Mouse (Mus musculus): ENCODE results near the gene Tubg1. TPM values are rescaled to one million over a fixed set of nuclear protein-coding genes. Genes with fewer than 3 reads are reported as not detected.

The Tubg1 gene
- polyA plus RNA-seq, 1 experiment from 2014 or later = 55.7 TPM

DNA sequence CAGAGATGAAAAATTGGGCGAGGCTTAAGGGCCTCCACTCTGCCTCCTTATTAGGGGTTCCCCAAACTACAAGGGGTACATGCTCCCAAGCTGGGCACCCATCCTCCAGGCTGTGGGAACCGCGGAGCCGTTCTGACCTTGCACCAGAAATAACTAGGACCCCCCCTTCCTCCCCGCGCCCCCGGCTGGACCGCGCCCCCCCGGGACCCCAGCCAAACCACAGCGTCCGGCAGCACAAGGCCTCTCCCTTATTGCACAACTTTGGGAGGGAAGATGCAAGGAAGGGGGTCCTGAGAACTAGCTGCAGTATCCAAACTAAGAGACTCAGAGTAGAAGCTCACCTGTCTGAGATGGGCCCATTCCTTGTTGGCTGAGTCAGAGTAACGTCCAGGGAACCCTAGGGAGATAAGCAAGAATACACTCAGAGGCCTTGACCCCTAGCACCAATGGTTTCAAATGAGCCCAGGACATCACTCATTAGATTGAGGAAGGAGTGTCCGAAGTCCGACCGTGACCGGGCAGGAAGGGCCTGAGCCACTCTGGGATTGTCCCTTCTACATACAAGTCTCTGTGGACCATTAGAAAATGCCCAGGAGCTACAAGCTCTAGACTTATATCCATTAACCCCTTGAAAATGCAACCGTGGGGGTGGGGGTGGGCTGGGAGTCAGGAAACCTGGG is 48.7 kb downstream of the Tubg1 start:
- WGBS = 68% methylated on average over 18 of the region's 18 CpGs
- ATAC-seq (ENCODE audit: low read depth) = no peak
- H3K27me3 ChIP-seq (replicated peaks; ENCODE audit: control insufficient read depth, insufficient read depth, low read length) = peaks cover 69% of the 10 kb centered on the region
- no peak for DNase-seq (ENCODE audit: low spot score)
- H3K36me3 ChIP-seq (ENCODE audit: control insufficient read depth, insufficient read depth, low read length) = peaks cover 44% of the 10 kb centered on the region
- no peaks in the 10 kb centered on the region for H3K9me3 ChIP-seq (ENCODE audit: control insufficient read depth, low read length)
- H3K4me3 ChIP-seq (ENCODE audit: low read depth, low read length) = peak overlapping the region; percentile 84; the same call in 1 of the 2 replicates
- peaks cover 32% of the 10 kb centered on the region for H3K4me1 ChIP-seq (ENCODE audit: control insufficient read depth, insufficient read depth, low read length)
- peak overlapping the region; percentile 84 for H3K4me2 ChIP-seq (ENCODE audit: low read depth, low read length)
- no peak overlapping the region for H3K27ac ChIP-seq (replicated peaks; ENCODE audit: low read depth, low read length)
- H3K9ac ChIP-seq (ENCODE audit: low read depth, low read length) = no peak overlapping the region

DNA sequence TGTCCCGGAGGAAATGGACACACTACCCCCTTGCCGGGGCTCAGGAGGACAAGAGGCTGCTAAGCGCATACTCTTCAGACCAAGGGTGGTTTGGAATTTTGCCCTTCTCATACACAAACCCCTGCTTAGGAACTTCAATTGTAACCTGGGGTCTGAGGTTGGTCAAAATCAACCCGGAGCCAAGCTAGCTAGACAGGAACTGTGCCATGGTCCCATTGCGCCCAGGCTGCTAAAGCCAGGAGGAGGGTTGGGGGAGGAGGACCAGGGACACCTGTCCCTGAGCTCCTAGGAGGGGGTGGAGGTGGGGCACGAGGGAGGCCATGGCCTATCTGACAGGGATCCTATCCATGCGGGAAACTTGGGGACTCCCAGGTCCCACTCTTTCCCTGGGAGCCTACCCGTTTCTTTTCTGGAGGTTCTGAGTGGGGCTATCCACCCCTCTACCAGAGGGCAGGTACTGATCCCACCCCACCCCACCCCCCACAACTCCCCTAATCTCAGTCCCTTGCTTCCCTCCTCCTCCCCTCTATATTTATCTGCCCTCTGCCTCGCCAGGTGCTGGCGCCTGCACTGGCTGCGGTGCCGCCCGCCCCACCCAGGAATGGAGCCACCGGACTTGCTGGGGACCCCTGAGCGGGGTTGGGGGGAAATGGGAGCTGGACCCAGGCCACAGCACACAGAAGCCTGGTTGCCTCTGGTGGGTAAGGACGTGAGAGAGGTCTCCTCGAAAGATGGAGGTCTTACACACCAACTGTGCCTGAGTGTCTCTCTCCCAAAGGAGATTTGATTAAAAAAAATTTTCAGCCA is 49.8 kb downstream of the Tubg1 start:
- Histone ChIP-seq H3K9ac (ENCODE audit: low read depth, low read length) (peak overlapping the region; percentile 77), H3K4me3 (ENCODE audit: low read depth, low read length) (peak overlapping the region; percentile 84), H3K36me3 (ENCODE audit: control insufficient read depth, insufficient read depth, low read length) (peaks cover 34% of the 10 kb centered on the region), H3K4me2 (ENCODE audit: low read depth, low read length) (peak overlapping the region; percentile 84), H3K4me1 (ENCODE audit: control insufficient read depth, insufficient read depth, low read length) (peaks cover 36% of the 10 kb centered on the region), H3K27ac (replicated peaks; ENCODE audit: low read depth, low read length) (no peak overlapping the region), H3K9me3 (ENCODE audit: control insufficient read depth, low read length) (no peaks in the 10 kb centered on the region), H3K27me3 (replicated peaks; ENCODE audit: control insufficient read depth, insufficient read depth, low read length) (peaks cover 65% of the 10 kb centered on the region)
- 15% methylated on average over 14 of the region's 17 CpGs for WGBS
- ATAC-seq (ENCODE audit: low read depth) = no peak
- no peak for DNase-seq (ENCODE audit: low spot score)

DNA sequence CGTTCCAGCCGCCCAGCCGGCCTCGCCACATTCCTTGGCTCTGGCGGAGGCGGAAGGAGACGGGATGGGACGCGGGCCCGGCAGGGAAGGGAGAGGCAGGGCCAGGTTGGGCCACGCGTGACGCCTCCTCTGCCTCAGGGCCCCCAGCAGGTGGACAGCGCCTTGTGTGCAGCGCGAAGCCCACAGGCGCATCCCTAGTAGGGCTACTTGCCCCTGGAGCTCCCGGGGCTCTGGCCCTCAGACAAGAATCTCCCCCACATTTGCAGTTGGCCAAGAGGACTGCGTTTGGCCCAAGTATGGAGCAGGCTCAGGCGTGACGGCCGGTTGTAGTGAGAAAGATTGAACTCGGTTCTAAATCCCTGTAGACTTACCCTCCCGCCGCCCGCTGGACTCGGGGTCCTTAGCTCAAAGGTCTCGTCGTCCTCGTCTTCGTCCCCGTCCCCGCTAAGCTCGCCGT is 50.6 kb downstream of the Tubg1 start, which contains the start of gene Cntnap1:
Cntnap1 (plus strand) TSS at position 170 of the 457 bp plus-strand sequence.
- Histone ChIP-seq H3K4me1 (ENCODE audit: control insufficient read depth, insufficient read depth, low read length) (peaks cover 39% of the 10 kb centered on the region), H3K9me3 (ENCODE audit: control insufficient read depth, low read length) (no peaks in the 10 kb centered on the region), H3K27me3 (replicated peaks; ENCODE audit: control insufficient read depth, insufficient read depth, low read length) (peaks cover 61% of the 10 kb centered on the region), H3K4me3 (ENCODE audit: low read depth, low read length) (peak within 1 kb of the TSS; percentile 84), H3K27ac (replicated peaks; ENCODE audit: low read depth, low read length) (peak within 1 kb of the TSS; percentile 66), H3K4me2 (ENCODE audit: low read depth, low read length) (peak within 1 kb of the TSS; percentile 84), H3K36me3 (ENCODE audit: control insufficient read depth, insufficient read depth, low read length) (peaks cover 25% of the 10 kb centered on the region), H3K9ac (ENCODE audit: low read depth, low read length) (peak within 1 kb of the TSS; percentile 77)
- DNase-seq (ENCODE audit: low spot score) (peak; percentile 66), ATAC-seq (ENCODE audit: low read depth) (no peak)
- WGBS = 0% methylated on average over 29 of the region's 35 CpGs

DNA sequence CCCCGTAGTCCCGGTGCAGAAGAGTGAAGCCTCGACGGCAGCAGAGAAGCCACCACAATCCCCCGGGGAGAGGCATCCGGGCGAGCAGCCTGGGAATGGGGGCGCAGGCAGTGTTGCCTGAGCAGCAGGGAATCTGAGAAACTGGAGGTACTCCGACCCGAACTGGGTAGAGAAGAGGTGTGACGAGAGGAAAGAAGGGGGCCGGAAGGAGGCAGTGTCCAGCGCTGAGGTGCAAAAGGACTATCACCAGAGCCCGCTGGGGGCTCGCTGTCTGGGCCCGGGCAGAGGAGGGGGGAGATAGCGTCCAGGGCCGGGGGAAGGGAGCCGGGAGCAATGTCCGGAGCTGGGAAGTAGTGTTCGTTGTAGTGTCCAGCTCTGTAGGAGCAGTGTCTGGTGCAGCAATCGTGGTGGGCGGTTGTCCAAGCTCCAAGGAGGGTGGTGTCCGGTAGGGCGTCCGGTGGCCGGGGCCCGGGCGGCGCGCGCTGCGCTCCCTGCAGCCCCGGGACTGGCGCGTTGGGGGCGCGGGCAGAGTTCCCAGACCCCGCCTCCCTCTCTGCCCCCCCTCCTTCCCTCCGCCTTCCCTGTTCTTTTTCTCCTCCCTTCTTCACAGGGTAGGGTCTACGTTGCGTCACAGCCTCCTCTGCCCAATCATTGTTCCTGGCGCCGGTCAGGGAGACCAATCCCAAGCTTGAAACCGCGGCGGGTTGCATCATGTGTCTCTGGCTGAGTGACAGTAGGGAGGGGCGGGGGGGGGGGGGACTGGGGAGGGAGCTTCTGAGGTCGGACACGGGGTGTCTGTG is 51.3 kb downstream of the Tubg1 start, which contains the start of gene Plekhh3:
Plekhh3 (minus strand) TSS at position 541 of the 800 bp plus-strand sequence.
- ATAC-seq (ENCODE audit: low read depth) = peak; percentile 95
- H3K9ac ChIP-seq (ENCODE audit: low read depth, low read length) = peak within 1 kb of the TSS; percentile 77
- H3K27me3 ChIP-seq (replicated peaks; ENCODE audit: control insufficient read depth, insufficient read depth, low read length) = peaks cover 60% of the 10 kb centered on the region
- peak within 1 kb of the TSS; percentile 88 for H3K27ac ChIP-seq (replicated peaks; ENCODE audit: low read depth, low read length)
- H3K4me3 ChIP-seq (ENCODE audit: low read depth, low read length) = peak within 1 kb of the TSS; percentile 84
- H3K9me3 ChIP-seq (ENCODE audit: control insufficient read depth, low read length) = no peaks in the 10 kb centered on the region
- H3K4me1 ChIP-seq (ENCODE audit: control insufficient read depth, insufficient read depth, low read length) = peaks cover 39% of the 10 kb centered on the region
- WGBS = under 1% methylated on average over 27 of the region's 50 CpGs
- H3K36me3 ChIP-seq (ENCODE audit: control insufficient read depth, insufficient read depth, low read length) = peaks cover 20% of the 10 kb centered on the region
- DNase-seq (ENCODE audit: low spot score) = peak; percentile 100
- peak within 1 kb of the TSS; percentile 84 for H3K4me2 ChIP-seq (ENCODE audit: low read depth, low read length)

DNA sequence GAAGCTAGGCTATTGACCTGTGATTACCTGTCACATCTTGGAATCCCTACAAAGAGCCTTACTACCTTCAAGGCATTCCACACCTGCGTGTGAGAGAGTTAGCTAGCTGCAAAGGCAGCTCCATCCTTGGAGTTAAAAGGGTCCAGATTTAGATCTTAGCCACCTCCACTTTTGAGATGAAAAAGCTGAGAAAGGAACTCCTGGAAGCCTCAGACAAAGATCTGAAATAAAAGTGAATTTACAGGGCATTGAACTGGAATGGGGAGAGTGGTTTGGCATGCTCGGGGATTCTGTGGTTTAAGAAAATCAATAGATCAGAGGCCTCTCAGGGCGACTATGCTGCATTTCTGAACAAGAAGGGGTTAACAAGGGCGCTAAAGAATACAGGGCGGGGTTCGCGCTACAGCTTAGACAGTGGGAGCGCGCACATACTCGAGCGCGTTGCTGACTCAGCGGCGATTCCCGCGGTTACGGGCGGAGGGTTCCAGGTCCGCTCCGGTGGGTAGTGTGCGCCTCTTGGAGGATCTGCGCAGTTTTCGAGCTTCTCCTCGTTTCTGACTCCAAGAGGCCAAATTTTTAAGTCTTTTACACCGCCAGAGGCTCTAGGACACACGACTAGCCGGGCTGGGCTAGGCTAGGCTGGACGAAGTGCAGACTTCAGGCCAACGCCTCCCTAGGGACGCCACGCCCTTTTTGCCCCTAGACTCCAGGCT is 52.1 kb downstream of the Tubg1 start:
- Histone ChIP-seq H3K27me3 (replicated peaks; ENCODE audit: control insufficient read depth, insufficient read depth, low read length) (peaks cover 60% of the 10 kb centered on the region), H3K4me2 (ENCODE audit: low read depth, low read length) (peak overlapping the region; percentile 84), H3K4me3 (ENCODE audit: low read depth, low read length) (peak overlapping the region; percentile 52), H3K9ac (ENCODE audit: low read depth, low read length) (peak overlapping the region; percentile 63), H3K27ac (replicated peaks; ENCODE audit: low read depth, low read length) (peak overlapping the region; percentile 88), H3K9me3 (ENCODE audit: control insufficient read depth, low read length) (no peaks in the 10 kb centered on the region), H3K36me3 (ENCODE audit: control insufficient read depth, insufficient read depth, low read length) (peaks cover 11% of the 10 kb centered on the region), H3K4me1 (ENCODE audit: control insufficient read depth, insufficient read depth, low read length) (peaks cover 39% of the 10 kb centered on the region)
- ATAC-seq (ENCODE audit: low read depth) = peak; percentile 68
- DNase-seq (ENCODE audit: low spot score) = peak; percentile 95
- under 1% methylated on average over 31 of the region's 31 CpGs for WGBS

DNA sequence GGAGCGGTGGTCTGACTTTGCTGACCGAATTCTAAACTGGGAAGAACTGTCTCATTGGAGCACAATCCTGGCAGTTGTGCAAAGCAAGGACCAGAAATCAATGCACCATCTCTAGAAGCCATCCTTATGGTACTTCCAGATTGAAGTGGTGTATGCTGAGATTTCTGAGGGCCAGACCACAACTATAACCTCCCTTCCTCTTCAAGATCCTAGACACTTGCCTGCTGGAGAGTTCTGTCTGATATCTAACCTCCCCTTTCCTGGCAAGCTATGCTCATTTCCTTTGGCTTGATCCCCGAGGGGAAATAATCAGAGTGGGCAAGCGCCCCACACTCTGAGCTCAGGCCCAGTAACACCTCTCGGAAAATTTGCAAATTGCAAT is 52.7 kb downstream of the Tubg1 start:
- H3K27me3 ChIP-seq (replicated peaks; ENCODE audit: control insufficient read depth, insufficient read depth, low read length) = peaks cover 60% of the 10 kb centered on the region
- DNase-seq (ENCODE audit: low spot score) = no peak
- peak overlapping the region; percentile 84 for H3K4me2 ChIP-seq (ENCODE audit: low read depth, low read length)
- peak overlapping the region; percentile 52 for H3K4me3 ChIP-seq (ENCODE audit: low read depth, low read length)
- H3K9ac ChIP-seq (ENCODE audit: low read depth, low read length) = peak overlapping the region; percentile 63
- H3K36me3 ChIP-seq (ENCODE audit: control insufficient read depth, insufficient read depth, low read length) = peaks cover 5% of the 10 kb centered on the region
- peak overlapping the region; percentile 88 for H3K27ac ChIP-seq (replicated peaks; ENCODE audit: low read depth, low read length)
- WGBS = 6% methylated on average over 5 of the region's 5 CpGs
- H3K4me1 ChIP-seq (ENCODE audit: control insufficient read depth, insufficient read depth, low read length) = peaks cover 42% of the 10 kb centered on the region
- ATAC-seq (ENCODE audit: low read depth) = no peak
- no peaks in the 10 kb centered on the region for H3K9me3 ChIP-seq (ENCODE audit: control insufficient read depth, low read length)

DNA sequence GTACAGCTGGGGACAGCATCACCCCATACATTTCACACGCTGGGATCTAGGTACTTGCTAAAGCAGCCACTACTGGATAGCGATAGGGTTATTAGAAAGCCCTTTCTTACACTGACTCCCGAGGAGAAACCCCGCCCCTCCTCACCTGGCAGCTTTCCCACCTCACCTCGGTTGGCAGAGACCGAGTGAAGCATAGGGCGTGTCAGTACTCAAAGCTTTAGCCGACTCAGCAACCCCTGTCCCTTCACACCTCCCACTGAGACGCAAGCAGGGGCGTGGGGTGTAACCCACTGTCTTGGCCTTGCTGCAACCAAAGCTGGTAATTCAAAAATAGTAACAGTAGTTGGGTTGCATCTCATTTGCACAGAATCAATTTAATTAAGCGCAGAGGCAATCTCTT is 53.4 kb downstream of the Tubg1 start:
- no peaks in the 10 kb centered on the region; the same call in 1 of the 2 replicates for H3K36me3 ChIP-seq (ENCODE audit: control insufficient read depth, insufficient read depth, low read length)

More for the DNA sequence above, 53.4 kb downstream of the Tubg1 start:
- peak; percentile 78 for DNase-seq (ENCODE audit: low spot score)
- H3K4me2 ChIP-seq (ENCODE audit: low read depth, low read length) = peak overlapping the region; percentile 84
- no peaks in the 10 kb centered on the region for H3K9me3 ChIP-seq (ENCODE audit: control insufficient read depth, low read length)
- H3K9ac ChIP-seq (ENCODE audit: low read depth, low read length) = no peak overlapping the region
- WGBS = 3% methylated on average over 11 of the region's 11 CpGs
- no peak for ATAC-seq (ENCODE audit: low read depth)
- H3K4me1 ChIP-seq (ENCODE audit: control insufficient read depth, insufficient read depth, low read length) = peaks cover 42% of the 10 kb centered on the region
- H3K4me3 ChIP-seq (ENCODE audit: low read depth, low read length) = peak overlapping the region; percentile 37
- H3K27me3 ChIP-seq (replicated peaks; ENCODE audit: control insufficient read depth, insufficient read depth, low read length) = peaks cover 60% of the 10 kb centered on the region
- H3K27ac ChIP-seq (replicated peaks; ENCODE audit: low read depth, low read length) = peak overlapping the region; percentile 24
